Mouse (Mus musculus) ovary, postnatal 36 days (tissue): ENCODE results near the gene Acot6.

Source experiments
- DNase-seq: peaks from one replicate; pipeline ENCODE4 v3.0.0; 2022; ENCODE audit warnings: low spot score, mixed read lengths

Acot6 gene

GRCm38 (mm10) chr12:84153414-84153813 lies 53.0 kb downstream of the Acot6 start:
- DNase-seq = no peak

- no peak for DNase-seq
These were observed 54.5 kb downstream of the Acot6 start for GRCm38 (mm10) chr12:84154786-84155522.

- no peak for DNase-seq
These were observed 55.0 kb downstream of the Acot6 start for GRCm38 (mm10) chr12:84155523-84155871.

GRCm38 (mm10) chr12:84156210-84156609 lies 55.8 kb downstream of the Acot6 start:
- DNase-seq = no peak

GRCm38 (mm10) chr12:84158156-84158555 lies 57.7 kb downstream of the Acot6 start:
- no peak for DNase-seq

GRCm38 (mm10) chr12:84160491-84160890 lies 60.0 kb downstream of the Acot6 start:
- DNase-seq = no peak
